Mouse (Mus musculus): ENCODE results near the gene Trim43a. TPM values are rescaled to one million over a fixed set of nuclear protein-coding genes. Genes with fewer than 3 reads are reported as not detected.
"Not testable (repeated sequence)": the region's sequence is repeated elsewhere in the genome, so short reads cannot be mapped to it uniquely, and the experiment has no call there.

Gene Trim43a
- total and polyA plus RNA-seq, 2 experiments: 0.09 TPM; not detected in 1

DNA sequence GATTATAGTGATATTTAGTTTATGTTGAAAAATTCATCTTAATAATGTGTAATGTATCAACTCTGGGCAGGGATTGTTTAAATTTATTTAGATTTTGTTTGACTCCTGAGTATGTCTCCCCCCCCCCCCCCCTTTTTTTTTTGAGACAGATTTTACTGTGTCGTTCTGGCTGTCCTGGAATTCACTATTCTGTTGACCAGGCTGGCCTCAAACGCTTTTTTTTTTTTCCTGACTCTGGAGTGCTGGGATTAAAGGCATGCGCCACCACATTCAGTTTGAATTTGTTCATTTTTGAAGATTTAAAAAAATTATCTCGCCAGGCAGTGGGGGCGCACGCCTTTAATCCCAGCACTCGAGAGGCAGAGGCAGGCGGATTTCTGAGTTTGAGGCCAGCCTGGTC, 34.0 kb upstream of the Trim43a start:
- Histone ChIP-seq H3K36me3 (ENCODE audit: control insufficient read depth, insufficient read depth, low read length) (peaks cover 2% of the 10 kb centered on the region; the same call in 1 of the 2 replicates), H3K27ac (replicated peaks; ENCODE audit: insufficient read depth, low read depth, low read length) (no peak overlapping the region), H3K9ac (ENCODE audit: low read depth, low read length) (no peak overlapping the region), H3K4me3 (ENCODE audit: insufficient read depth, low read depth, low read length) (no peak overlapping the region), H3K4me1 (ENCODE audit: control insufficient read depth, insufficient read depth, low read length) (peaks cover 7% of the 10 kb centered on the region), H3K79me2 (ENCODE audit: control insufficient read depth, insufficient read depth, low read length) (peaks cover 14% of the 10 kb centered on the region; the same call in 1 of the 2 replicates), H3K27me3 (ENCODE audit: control insufficient read depth, insufficient read depth, low read length) (no peaks in the 10 kb centered on the region)
- no peak for TF ChIP-seq POLR2A (IDR thresholded peaks at IDR 0.05; ENCODE audit: extremely low read depth, insufficient read depth, low read length)
- TF ChIP-seq CTCF (IDR thresholded peaks at IDR 0.05; ENCODE audit: low read depth, low read length): no peak
- 65% methylated on average over 8 of the region's 8 CpGs for WGBS
- DNase-seq (ENCODE audit: extremely low read depth, low read depth, low spot score): no peak

DNA sequence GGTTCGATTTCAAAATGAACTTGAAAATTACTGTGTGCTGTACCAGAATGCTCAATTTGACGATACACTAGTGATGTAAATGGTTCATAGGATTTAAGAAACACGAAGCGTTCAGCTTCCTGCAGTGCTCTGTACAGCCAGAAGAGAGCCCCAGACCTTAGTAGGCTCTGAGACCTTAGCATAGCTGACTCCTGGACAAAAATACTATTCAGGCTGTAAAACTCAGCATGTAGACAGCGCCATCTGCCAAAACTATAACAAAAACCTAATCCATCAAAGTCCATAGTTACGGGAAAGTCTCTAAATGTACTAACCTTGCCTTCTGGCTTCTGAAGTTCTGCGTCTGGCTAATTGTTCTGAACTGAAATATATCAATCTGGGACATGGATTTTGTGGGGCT, 33.4 kb upstream of the Trim43a start:
- DNase-seq (ENCODE audit: extremely low read depth, low read depth, low spot score): peak; percentile 70
- no peak overlapping the region for H3K9ac ChIP-seq (ENCODE audit: low read depth, low read length)
- peaks cover 2% of the 10 kb centered on the region; the same call in 1 of the 2 replicates for H3K36me3 ChIP-seq (ENCODE audit: control insufficient read depth, insufficient read depth, low read length)
- no peak overlapping the region for H3K27ac ChIP-seq (replicated peaks; ENCODE audit: insufficient read depth, low read depth, low read length)
- H3K4me3 ChIP-seq (ENCODE audit: insufficient read depth, low read depth, low read length): peak overlapping the region; percentile 77; the same call in 1 of the 2 replicates
- peaks cover 14% of the 10 kb centered on the region; the same call in 1 of the 2 replicates for H3K79me2 ChIP-seq (ENCODE audit: control insufficient read depth, insufficient read depth, low read length)
- 24% methylated on average over 7 of the region's 7 CpGs for WGBS
- no peaks in the 10 kb centered on the region for H3K27me3 ChIP-seq (ENCODE audit: control insufficient read depth, insufficient read depth, low read length)
- H3K4me1 ChIP-seq (ENCODE audit: control insufficient read depth, insufficient read depth, low read length): peaks cover 7% of the 10 kb centered on the region
- TF ChIP-seq POLR2A (IDR thresholded peaks at IDR 0.05; ENCODE audit: extremely low read depth, insufficient read depth, low read length) (no peak), CTCF (IDR thresholded peaks at IDR 0.05; ENCODE audit: low read depth, low read length) (peak; percentile 51)

DNA sequence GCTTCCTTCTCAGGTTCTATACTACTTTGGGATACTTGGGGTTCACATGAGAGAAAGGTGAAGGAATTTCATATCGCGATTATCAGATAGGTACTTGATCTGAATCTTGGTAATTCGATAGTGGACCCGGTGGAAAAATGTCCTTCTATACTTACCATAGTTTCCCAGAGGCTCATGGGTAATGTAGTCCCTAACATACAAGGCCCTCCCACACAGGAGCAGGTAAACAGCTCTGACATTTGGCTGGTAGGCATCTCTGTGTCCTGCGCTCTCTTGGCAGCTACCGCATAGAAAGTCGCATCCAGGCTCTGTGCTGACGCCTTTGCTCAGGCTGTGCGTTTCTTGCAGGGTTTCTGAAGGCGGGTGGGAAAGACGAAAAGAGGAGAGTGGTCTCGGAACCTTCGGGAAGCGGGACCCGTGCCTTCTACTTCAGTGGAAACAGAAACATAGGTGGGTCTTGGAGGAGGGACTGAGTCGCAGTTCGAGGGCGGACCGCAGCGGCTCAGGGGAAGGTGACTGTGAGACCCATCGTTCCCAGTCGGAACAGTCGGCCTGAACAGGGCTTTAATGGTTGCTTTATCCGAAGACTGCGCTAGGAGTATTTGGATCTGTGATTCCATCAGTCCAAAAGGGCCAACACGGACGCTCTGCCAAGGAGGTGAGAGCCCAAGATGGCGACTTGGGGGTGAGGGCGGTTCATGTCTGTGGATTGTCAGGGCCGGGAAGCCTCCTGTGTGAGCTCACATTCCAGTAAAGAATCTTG, 32.7 kb upstream of the Trim43a start, which contains the start of gene Zfp949:
Gene Zfp949, plus strand, starts transcription at position 170 of the 763 bp plus-strand sequence.
- Histone ChIP-seq H3K9ac (ENCODE audit: low read depth, low read length) (peak within 1 kb of the TSS; percentile 67), H3K27ac (replicated peaks; ENCODE audit: insufficient read depth, low read depth, low read length) (peak within 1 kb of the TSS; percentile 67), H3K36me3 (ENCODE audit: control insufficient read depth, insufficient read depth, low read length) (peaks cover 2% of the 10 kb centered on the region; the same call in 1 of the 2 replicates), H3K79me2 (ENCODE audit: control insufficient read depth, insufficient read depth, low read length) (peaks cover 14% of the 10 kb centered on the region; the same call in 1 of the 2 replicates), H3K27me3 (ENCODE audit: control insufficient read depth, insufficient read depth, low read length) (no peaks in the 10 kb centered on the region), H3K4me3 (ENCODE audit: insufficient read depth, low read depth, low read length) (peak within 1 kb of the TSS; percentile 77), H3K4me1 (ENCODE audit: control insufficient read depth, insufficient read depth, low read length) (peaks cover 7% of the 10 kb centered on the region)
- WGBS: under 1% methylated on average over 30 of the region's 30 CpGs
- peak; percentile 97 for DNase-seq (ENCODE audit: extremely low read depth, low read depth, low spot score)
- TF ChIP-seq CTCF (IDR thresholded peaks at IDR 0.05; ENCODE audit: low read depth, low read length) (no peak), POLR2A (IDR thresholded peaks at IDR 0.05; ENCODE audit: extremely low read depth, insufficient read depth, low read length) (peak; percentile 64; the same call in 1 of the 2 replicates)

DNA sequence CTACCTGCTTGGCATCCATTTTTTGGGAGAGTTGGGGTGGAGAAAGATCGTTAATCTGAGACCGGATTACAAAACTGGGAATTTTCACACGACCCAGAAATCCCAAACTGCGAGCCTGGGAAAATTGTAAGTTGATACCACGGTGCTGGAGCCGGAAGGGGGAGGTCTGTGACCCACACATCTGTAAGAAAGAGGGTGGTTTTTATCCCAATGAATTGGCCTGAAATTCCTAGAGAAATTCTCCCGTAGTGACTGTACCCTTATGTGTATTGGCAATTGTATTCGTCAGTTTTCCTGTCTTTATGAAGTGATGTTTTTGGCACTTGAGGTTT, 32.1 kb upstream of the Trim43a start:
- peaks cover 14% of the 10 kb centered on the region; the same call in 1 of the 2 replicates for H3K79me2 ChIP-seq (ENCODE audit: control insufficient read depth, insufficient read depth, low read length)
- DNase-seq (ENCODE audit: extremely low read depth, low read depth, low spot score): no peak
- H3K27ac ChIP-seq (replicated peaks; ENCODE audit: insufficient read depth, low read depth, low read length): peak overlapping the region; percentile 67
- peaks cover 2% of the 10 kb centered on the region; the same call in 1 of the 2 replicates for H3K36me3 ChIP-seq (ENCODE audit: control insufficient read depth, insufficient read depth, low read length)
- WGBS: under 1% methylated on average over 8 of the region's 8 CpGs
- H3K4me3 ChIP-seq (ENCODE audit: insufficient read depth, low read depth, low read length): peak overlapping the region; percentile 77
- peaks cover 7% of the 10 kb centered on the region for H3K4me1 ChIP-seq (ENCODE audit: control insufficient read depth, insufficient read depth, low read length)
- H3K27me3 ChIP-seq (ENCODE audit: control insufficient read depth, insufficient read depth, low read length): no peaks in the 10 kb centered on the region
- TF ChIP-seq POLR2A (IDR thresholded peaks at IDR 0.05; ENCODE audit: extremely low read depth, insufficient read depth, low read length) (no peak), CTCF (IDR thresholded peaks at IDR 0.05; ENCODE audit: low read depth, low read length) (no peak)
- H3K9ac ChIP-seq (ENCODE audit: low read depth, low read length): peak overlapping the region; percentile 67

DNA sequence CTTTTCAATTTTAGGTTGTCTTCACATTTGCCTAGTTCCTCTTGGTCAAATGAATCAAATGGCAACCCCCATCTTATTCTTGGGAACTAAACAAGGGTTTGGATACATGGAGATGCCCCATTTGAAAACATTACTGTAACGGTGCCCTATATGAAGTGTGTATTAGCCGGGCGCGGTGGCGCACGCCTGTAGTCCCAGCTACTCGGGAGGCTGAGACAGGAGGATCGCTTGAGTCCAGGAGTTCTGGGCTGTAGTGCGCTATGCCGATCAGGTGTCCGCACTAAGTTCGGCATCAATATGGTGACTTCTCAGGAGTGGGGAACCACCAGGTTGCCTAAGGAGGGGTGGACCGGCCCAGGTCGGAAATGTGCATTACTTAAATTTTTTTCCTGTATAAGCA, 27.6 kb upstream of the Trim43a start:
- H3K79me2 ChIP-seq (ENCODE audit: control insufficient read depth, insufficient read depth, low read length): peaks cover 14% of the 10 kb centered on the region; the same call in 1 of the 2 replicates
- no peak for TF ChIP-seq CTCF (IDR thresholded peaks at IDR 0.05; ENCODE audit: low read depth, low read length)
- no peak for TF ChIP-seq POLR2A (IDR thresholded peaks at IDR 0.05; ENCODE audit: extremely low read depth, insufficient read depth, low read length)
- 98% methylated on average over 14 of the region's 14 CpGs for WGBS
- peaks cover 4% of the 10 kb centered on the region for H3K4me1 ChIP-seq (ENCODE audit: control insufficient read depth, insufficient read depth, low read length)
- H3K4me3 ChIP-seq (ENCODE audit: insufficient read depth, low read depth, low read length): no peak overlapping the region
- H3K36me3 ChIP-seq (ENCODE audit: control insufficient read depth, insufficient read depth, low read length): peaks cover 22% of the 10 kb centered on the region
- DNase-seq (ENCODE audit: extremely low read depth, low read depth, low spot score): no peak
- no peak overlapping the region for H3K9ac ChIP-seq (ENCODE audit: low read depth, low read length)
- no peak overlapping the region for H3K27ac ChIP-seq (replicated peaks; ENCODE audit: insufficient read depth, low read depth, low read length)
- no peaks in the 10 kb centered on the region for H3K27me3 ChIP-seq (ENCODE audit: control insufficient read depth, insufficient read depth, low read length)

DNA sequence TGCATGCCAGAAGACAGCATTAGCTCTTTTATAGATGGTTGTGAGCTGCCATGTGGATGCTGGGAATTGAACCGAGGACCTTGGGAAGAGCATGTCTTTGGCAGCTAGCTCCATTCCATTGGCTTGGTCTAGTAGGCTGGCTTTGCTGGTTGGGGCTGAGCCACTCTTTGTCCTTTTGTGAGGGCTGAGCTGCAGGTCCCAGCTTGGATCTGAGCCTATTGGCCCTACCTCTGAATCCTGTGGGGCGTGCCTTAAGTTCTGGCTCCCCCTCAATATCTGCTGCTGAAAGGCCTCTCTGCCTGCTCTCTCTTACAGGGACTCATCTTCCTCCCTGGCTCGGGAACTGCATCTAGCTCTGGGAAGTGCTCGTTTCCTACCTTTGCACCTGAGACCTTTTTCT, 22.5 kb upstream of the Trim43a start:
- Histone ChIP-seq H3K4me1 (ENCODE audit: control insufficient read depth, insufficient read depth, low read length) (no peaks in the 10 kb centered on the region), H3K9ac (ENCODE audit: low read depth, low read length) (no peak overlapping the region), H3K27ac (replicated peaks; ENCODE audit: insufficient read depth, low read depth, low read length) (no peak overlapping the region), H3K27me3 (ENCODE audit: control insufficient read depth, insufficient read depth, low read length) (no peaks in the 10 kb centered on the region), H3K79me2 (ENCODE audit: control insufficient read depth, insufficient read depth, low read length) (no peaks in the 10 kb centered on the region; the same call in 1 of the 2 replicates), H3K36me3 (ENCODE audit: control insufficient read depth, insufficient read depth, low read length) (peaks cover 39% of the 10 kb centered on the region), H3K4me3 (ENCODE audit: insufficient read depth, low read depth, low read length) (no peak overlapping the region)
- 90% methylated on average over 4 of the region's 4 CpGs for WGBS
- no peak for DNase-seq (ENCODE audit: extremely low read depth, low read depth, low spot score)
- no peak for TF ChIP-seq CTCF (IDR thresholded peaks at IDR 0.05; ENCODE audit: low read depth, low read length)
- no peak for TF ChIP-seq POLR2A (IDR thresholded peaks at IDR 0.05; ENCODE audit: extremely low read depth, insufficient read depth, low read length)

DNA sequence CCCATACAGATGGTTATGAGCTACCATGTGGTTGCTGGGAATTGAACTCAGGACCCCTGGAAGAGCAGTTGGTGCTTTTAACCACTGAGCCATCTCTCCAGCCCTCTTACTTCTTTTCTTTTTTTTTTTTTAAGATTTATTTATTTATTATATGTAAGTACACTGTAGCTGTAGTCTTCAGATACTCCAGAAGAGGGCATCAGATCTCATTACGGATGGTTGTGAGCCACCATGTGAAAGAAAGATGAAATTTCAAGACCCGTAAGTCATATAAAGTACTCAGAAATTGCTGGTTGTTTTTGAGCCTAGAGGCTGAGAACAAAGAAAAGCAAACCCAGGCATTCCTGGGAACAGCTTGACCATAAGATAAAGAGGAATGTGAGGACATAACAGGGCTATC, 19.2 kb upstream of the Trim43a start:
- H3K36me3 ChIP-seq (ENCODE audit: control insufficient read depth, insufficient read depth, low read length): peaks cover 39% of the 10 kb centered on the region
- H3K27ac ChIP-seq (replicated peaks; ENCODE audit: insufficient read depth, low read depth, low read length); H3K79me2 ChIP-seq (ENCODE audit: control insufficient read depth, insufficient read depth, low read length); H3K9ac ChIP-seq (ENCODE audit: low read depth, low read length); H3K27me3 ChIP-seq (ENCODE audit: control insufficient read depth, insufficient read depth, low read length); H3K4me1 ChIP-seq (ENCODE audit: control insufficient read depth, insufficient read depth, low read length); DNase-seq (ENCODE audit: extremely low read depth, low read depth, low spot score); H3K4me3 ChIP-seq (ENCODE audit: insufficient read depth, low read depth, low read length): not testable (repeated sequence)
- WGBS: over 99% methylated on average over 2 of the region's 2 CpGs

DNA sequence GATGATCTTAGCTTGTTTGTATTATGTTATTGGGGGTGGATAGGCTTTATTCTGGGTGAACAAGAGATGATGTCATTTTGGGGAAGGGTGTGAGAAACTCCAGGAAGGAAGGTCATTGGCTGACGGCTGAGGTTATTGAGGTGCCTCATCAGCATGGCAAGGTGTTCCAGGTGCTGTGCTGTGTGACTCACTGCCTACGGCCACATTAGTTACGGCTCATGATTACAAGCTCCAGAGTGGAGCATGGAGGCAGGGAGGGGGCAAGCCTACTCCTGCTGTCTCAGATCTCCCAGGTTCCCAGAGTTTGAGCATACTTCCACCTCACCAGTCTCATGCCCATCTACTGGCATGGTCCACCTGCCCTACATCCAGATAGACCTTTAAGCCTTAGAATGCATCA, 10.2 kb upstream of the Trim43a start:
- not testable (repeated sequence) for H3K79me2 ChIP-seq (ENCODE audit: control insufficient read depth, insufficient read depth, low read length); H3K27ac ChIP-seq (replicated peaks; ENCODE audit: insufficient read depth, low read depth, low read length); H3K4me3 ChIP-seq (ENCODE audit: insufficient read depth, low read depth, low read length); H3K9ac ChIP-seq (ENCODE audit: low read depth, low read length); H3K27me3 ChIP-seq (ENCODE audit: control insufficient read depth, insufficient read depth, low read length); DNase-seq (ENCODE audit: extremely low read depth, low read depth, low spot score); H3K4me1 ChIP-seq (ENCODE audit: control insufficient read depth, insufficient read depth, low read length)
- WGBS: 100% methylated on average over 3 of the region's 3 CpGs
- H3K36me3 ChIP-seq (ENCODE audit: control insufficient read depth, insufficient read depth, low read length): peaks cover 40% of the 10 kb centered on the region

Data from liver, adult 2 months (tissue).